Mouse (Mus musculus) small intestine, adult 2 months (tissue): Measurements from ENCODE around the gene Vash2.

Experiments used
- CTCF ChIP-seq: fragments of 200-500 bp; IDR thresholded peaks from 2 replicates; pipeline ENCODE4 v1.5.1; 2012; ENCODE audit warnings: low read depth, mild to moderate bottlenecking, control low read depth, inconsistent platforms, low read length, moderate library complexity, mixed read lengths; ENCODE audit not compliant: insufficient replicate concordance, insufficient read length; ENCODE audit errors: extremely low read depth
- POLR2A ChIP-seq: fragments of 200-500 bp; IDR thresholded peaks from 2 replicates; pipeline ENCODE4 v1.6.1; 2012; ENCODE audit warnings: low read depth, mild to moderate bottlenecking, control low read depth, inconsistent platforms, low read length, moderate library complexity

DNA sequence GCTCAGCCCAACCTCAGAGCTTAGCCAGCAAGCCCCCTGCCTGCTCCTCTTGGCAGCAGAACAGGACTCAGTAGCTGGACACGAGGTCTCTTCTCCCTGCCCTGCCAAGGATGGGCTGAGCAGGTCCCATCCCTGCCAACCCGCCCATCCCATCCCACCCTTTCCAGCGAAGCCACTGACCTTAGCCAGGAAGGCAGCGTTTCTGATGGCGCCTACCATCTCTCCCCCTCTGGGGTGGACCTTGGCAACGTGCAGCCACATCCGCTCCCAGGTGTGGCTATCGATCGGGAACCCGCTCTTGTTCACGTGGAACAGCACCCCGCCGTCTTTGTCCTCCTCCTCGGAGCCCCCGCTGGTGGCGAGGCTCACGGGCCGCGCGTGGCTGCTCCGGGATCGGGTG lies 1.1 kb downstream of the Vash2 start:
- TF ChIP-seq CTCF (no peak), POLR2A (no peak)
